Mouse (Mus musculus) urinary bladder, adult 2 months (tissue): ENCODE measurements around the gene Crct1. TPM values are rescaled to one million over a fixed set of nuclear protein-coding genes. Genes with fewer than 3 reads are reported as not detected.
A peak's percentile ranks its signal among the peaks of the same experiment; 100 is the strongest.

ENCODE experiments used
- DNase-seq: peaks from one replicate; pipeline ENCODE4 v3.0.0; 2022; ENCODE audit warnings: low spot score
- polyA plus RNA-seq: library from polyadenylated mRNA; depleted of rRNA; stranded (reverse); fragments of >200 nt; gene quantifications from 2 replicates; pipeline ENCODE4 v1.2.3, GENCODE M21; 2012; rRNA removed

Gene Crct1
- polyA plus RNA-seq: not detected in 2 replicates

DNA sequence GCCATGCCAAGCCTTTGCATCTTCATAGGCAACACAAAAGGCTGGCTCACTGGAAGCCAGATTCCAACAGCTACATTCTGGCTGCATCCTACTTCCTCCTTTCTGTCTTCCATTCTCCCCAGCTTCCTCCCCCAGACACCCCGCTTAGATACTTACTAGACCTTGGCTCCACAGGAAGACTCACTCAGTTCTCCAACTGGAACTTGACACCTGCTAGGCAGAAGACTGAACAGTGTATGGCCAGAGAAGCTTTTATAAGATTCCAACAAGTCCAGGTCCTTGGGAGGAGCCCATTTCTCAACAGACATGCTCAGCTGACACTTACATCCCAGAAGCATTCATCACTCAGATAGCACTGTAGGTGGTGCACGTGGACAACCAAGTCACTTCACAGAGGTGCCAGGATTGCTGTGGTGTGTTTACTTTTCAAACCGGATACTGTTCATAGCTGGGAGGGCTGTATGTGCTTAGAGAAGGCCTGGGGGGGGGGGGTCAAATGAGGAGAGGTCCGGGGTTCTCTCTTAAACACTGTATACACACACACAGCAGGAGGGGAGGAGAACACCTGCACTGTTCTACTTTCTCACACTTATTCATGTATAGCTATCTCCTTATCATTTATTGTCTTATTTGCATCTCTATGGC is at the start of gene Crct1:
TSS of gene Crct1 (minus strand) at position 228 of the 645 bp plus-strand sequence.
- DNase-seq: no peak

DNA sequence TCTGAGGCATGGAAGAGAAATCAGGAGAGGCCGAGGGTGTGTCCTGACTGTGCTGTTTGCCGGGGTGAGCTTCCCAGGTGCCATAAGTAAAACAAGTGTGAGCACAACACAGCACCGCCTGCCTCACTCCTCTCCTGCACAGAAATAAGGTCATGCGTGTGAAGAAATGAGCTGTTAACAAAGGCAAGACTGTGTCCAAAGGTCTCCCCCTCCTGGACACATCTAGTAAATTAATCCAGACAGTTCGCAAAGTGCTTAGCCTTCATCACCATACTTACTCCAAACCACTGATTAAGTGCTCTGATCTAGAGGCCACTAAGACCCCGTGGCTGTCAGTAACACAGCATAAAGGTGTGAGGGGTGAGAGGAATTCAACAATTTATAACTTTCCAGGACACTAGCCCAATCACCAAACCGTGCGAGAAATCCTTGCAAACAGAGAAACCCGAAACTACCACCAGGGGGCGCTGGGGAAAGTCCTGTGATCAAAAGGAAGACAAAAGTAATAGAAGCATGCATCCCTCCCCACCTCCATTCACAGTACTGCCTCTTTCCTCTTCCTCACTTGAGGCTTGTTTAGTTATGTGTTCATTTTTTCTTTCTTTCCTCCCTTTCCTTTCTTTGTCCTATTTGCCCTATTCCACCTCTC is 37.5 kb upstream of the Crct1 start:
- no peak for DNase-seq

GRCm38 (mm10) chr3:93050182-93050581 is 34.7 kb upstream of the Crct1 start:
- DNase-seq: no peak

DNA sequence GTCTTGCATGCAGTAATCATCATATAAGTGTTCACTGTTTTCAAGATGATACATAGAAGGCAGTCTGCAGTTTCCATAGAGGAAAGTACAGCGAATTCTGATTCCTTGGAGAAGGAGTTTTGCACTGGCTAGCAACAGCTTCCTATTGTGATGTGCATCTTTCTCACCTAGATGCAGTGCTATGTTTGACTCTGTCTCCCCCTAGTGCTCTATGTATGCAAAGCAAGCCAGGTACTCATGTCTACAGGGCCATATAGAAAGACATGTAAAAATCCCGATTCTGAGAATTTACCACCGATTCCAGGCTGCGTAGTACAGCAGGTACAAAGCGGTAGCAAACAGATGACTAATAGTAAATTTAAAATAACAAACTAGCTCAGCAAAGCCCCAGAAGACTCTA is 16.0 kb upstream of the Crct1 start:
- no peak for DNase-seq

- DNase-seq: no peak
Measured at GRCm38 (mm10) chr3:93025486-93025885, 10.0 kb upstream of the Crct1 start.

- DNase-seq: no peak
Measured at GRCm38 (mm10) chr3:93023411-93024184, 8.1 kb upstream of the Crct1 start.

GRCm38 (mm10) chr3:93021171-93021570 is 5.7 kb upstream of the Crct1 start:
- DNase-seq: no peak

DNA sequence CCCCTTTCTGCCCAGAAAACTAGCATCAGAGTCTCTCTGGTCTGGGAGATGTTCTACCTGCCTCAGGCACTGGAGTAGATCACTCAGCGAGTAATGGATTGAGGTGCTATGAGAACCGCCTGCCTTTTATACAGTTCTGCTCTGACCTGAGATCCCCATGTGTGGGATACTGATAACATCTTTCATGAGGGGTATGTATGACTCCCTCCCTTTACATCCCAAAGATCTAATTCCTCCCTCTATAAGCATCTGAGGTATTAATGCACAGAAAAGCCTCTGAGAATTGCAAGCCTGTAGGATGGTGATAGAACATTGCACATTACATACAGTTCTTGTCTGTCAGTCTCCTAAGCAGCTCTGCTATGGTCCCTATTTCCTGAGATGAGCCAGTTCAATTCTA is 3.5 kb upstream of the Crct1 start, which contains the start of gene Lce1m:
TSS of gene Lce1m (minus strand) at position 101 of the 400 bp plus-strand sequence.
- no peak for DNase-seq

DNA sequence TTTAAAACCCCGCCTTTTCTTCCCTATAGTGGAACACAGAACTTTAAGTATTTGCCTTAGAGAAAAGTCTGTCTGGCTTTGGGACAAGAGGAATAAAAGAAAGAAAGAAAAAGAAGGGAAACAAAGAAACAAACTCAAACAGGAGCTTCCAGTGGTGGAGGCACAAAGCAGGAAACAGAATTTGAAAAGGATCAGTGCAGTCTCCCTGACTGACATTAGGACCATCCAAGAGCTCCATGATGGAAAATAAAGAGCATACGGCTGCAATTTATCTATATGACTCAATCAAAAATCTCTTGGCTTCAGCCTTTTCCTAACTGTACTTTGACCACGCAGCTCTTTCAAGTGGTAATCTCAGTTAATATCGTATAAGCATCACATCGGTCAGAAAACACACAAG is 616 bp downstream of the Crct1 start:
- no peak for DNase-seq

- no peak for DNase-seq
Measured at GRCm38 (mm10) chr3:93014378-93014801, 1.1 kb downstream of the Crct1 start.

DNA sequence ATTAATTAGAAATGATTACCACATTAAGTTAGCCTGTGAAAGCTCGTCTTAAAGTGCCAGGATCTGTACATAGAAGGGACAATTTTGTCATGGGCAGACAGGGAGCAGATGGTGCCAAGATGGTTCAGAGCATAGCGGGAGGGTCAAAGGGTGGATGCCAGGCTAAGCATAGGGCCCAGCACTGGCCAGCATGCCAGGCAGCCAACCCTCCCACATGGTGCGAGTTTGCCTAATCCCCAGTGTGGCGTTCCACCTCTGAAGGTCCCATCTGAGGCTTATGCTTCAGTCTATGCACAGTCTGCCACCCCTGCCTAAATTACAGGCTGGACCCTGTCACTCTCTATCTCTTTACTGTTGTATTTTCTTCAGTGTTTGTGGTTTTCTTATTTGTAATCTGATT is 12.6 kb downstream of the Crct1 start:
- DNase-seq: no peak

- DNase-seq: no peak
Measured at GRCm38 (mm10) chr3:93000621-93001020, 14.9 kb downstream of the Crct1 start.

DNA sequence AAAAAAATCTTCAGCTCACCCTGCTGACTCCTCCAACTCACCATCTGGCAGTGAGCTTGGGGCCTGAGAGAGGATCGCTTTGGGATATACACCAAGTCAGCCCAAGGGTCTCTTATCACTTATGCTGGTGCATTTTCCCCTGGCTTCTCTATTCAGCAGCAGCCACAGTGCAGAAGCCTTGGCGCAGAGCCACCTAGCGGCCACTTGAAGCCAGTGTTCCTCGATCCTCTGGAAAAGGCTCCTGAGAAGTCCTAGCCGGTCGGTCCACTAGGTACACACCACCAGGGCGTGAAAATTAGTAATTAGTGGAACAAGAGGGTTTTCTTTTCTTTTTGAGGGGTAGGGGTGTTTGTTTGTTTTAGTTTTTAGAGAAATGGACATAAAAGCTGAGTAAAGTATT is 16.8 kb downstream of the Crct1 start:
- peak; percentile 42 for DNase-seq

- DNase-seq: no peak
Measured at GRCm38 (mm10) chr3:92991926-92992325, 23.6 kb downstream of the Crct1 start, which contains the start of gene Lce3f. Gene Lce3f, plus strand, starts transcription at chr3:92992226.

DNA sequence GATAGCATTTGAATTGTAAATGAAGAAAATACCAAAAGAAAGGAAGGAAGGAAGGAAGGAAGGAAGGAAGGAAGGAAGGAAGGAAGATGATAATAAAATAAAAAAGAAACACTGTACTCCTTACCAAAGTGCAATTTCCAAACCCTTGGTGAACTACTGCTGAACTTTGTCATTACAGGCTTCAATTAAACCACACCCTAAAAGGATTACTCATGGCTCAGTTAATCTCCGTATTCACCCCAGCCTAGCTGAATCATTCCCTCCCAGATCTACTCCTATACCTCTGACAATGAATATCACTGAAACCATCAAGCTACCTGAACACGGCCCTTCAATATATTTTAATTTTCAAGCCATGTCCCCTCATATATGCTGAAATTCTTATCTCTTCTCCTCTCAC is 37.0 kb downstream of the Crct1 start:
- DNase-seq: no peak

- no peak for DNase-seq
Measured at GRCm38 (mm10) chr3:92966761-92967160, 48.7 kb downstream of the Crct1 start, which contains the start of gene Lce3e. Gene Lce3e, plus strand, starts transcription at chr3:92967061.

Other genes with a start within 250 kb of the Crct1 start
- not detected in 2 replicates for gene Lce1i, start 236.8 kb downstream of the Crct1 start, polyA plus RNA-seq
- not detected in 2 replicates for gene Lce1j, start 225.2 kb downstream of the Crct1 start, polyA plus RNA-seq
- not detected in 2 replicates for gene Lce1k, start 207.8 kb downstream of the Crct1 start, polyA plus RNA-seq
- gene Kprp, start 188.4 kb downstream of the Crct1 start, polyA plus RNA-seq: not detected in 2 replicates
- not detected in 2 replicates for gene Lce1l, start 164.4 kb downstream of the Crct1 start, polyA plus RNA-seq
- gene 2310050C09Rik, start 145.5 kb downstream of the Crct1 start, polyA plus RNA-seq: not detected in 2 replicates
- gene Lce3a, start 89.5 kb downstream of the Crct1 start, polyA plus RNA-seq: not detected in 2 replicates
- gene Lce3b, start 82.7 kb downstream of the Crct1 start, polyA plus RNA-seq: not detected in 2 replicates
- not detected in 2 replicates for gene Lce3c, start 71.2 kb downstream of the Crct1 start, polyA plus RNA-seq
- gene Lce3d, start 58.3 kb downstream of the Crct1 start, polyA plus RNA-seq: not detected in 2 replicates
- not detected in 2 replicates for gene Lce3e, start 48.6 kb downstream of the Crct1 start, polyA plus RNA-seq
- not detected in 2 replicates for gene Lce3f, start 23.5 kb downstream of the Crct1 start, polyA plus RNA-seq
- gene Lce1m, start 3.4 kb upstream of the Crct1 start, polyA plus RNA-seq: not detected in 2 replicates
- gene Gm4858, start 53.1 kb upstream of the Crct1 start, polyA plus RNA-seq: not detected in 2 replicates
- 0.03 TPM in 1 of 2 replicates, not detected in the other for gene Crnn, start 129.1 kb upstream of the Crct1 start, polyA plus RNA-seq
- not detected in 2 replicates for gene Flg2, start 181.6 kb upstream of the Crct1 start, polyA plus RNA-seq